Mouse (Mus musculus): ENCODE measurements around the gene Sntg2. TPM values are rescaled to one million over a fixed set of nuclear protein-coding genes. Genes with fewer than 3 reads are reported as not detected.

The Sntg2 gene
- polyA plus RNA-seq, 2 experiments: 0.03 to 0.06 TPM

DNA sequence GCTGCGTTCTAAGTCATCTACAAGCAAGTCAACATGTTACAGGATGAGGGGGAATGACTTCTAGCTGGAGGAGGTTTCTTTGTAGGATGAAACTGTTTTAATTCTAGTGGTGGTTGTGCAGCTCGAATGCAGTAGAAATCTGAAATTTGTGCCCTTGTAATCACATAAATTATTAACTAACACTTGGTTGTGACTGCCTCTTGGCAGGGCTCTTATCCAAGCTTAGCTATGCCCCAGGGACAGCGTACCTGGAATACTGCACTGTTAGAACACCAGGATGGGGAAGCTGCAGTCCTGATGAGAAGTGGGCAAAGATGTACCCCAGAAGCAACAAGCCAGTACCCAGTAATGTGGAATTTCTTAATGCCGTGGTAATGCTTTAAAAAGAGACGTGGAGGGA lies 36.9 kb downstream of the Sntg2 start:
- ATAC-seq (ENCODE audit: insufficient read depth) (no peak), DNase-seq (ENCODE audit: low read depth in 3 of 3, low spot score in 3 of 3) (no peak)
- Histone ChIP-seq H3K27me3 (ENCODE audit: control insufficient read depth, insufficient read depth, low read length) (no peaks in the 10 kb centered on the region), H3K9ac (replicated peaks) (no peak overlapping the region), H3K36me3 (replicated peaks; ENCODE audit: control insufficient read depth, insufficient read depth, low read depth) (no peaks in the 10 kb centered on the region), H3K4me3 (ENCODE audit: insufficient read depth in 1 of 2, low read depth in 2 of 2, low read length in 2 of 2) (no peak overlapping the region), H3K4me1 (replicated peaks; ENCODE audit: control insufficient read depth in 2 of 2, insufficient read depth in 2 of 2, low read length in 1 of 2) (no peaks in the 10 kb centered on the region), H3K4me2 (ENCODE audit: low read depth) (no peak overlapping the region), H3K27ac (no peak overlapping the region), H3K9me3 (ENCODE audit: control insufficient read depth, low read length) (no peaks in the 10 kb centered on the region)
- WGBS (ENCODE audit: insufficient replicate concordance): 47% methylated on average over 5 of the region's 5 CpGs
- TF ChIP-seq CTCF (IDR thresholded peaks at IDR 0.05; ENCODE audit: low read depth): no peak
- TF ChIP-seq EP300 (IDR thresholded peaks at IDR 0.05; ENCODE audit: low read depth): no peak

DNA sequence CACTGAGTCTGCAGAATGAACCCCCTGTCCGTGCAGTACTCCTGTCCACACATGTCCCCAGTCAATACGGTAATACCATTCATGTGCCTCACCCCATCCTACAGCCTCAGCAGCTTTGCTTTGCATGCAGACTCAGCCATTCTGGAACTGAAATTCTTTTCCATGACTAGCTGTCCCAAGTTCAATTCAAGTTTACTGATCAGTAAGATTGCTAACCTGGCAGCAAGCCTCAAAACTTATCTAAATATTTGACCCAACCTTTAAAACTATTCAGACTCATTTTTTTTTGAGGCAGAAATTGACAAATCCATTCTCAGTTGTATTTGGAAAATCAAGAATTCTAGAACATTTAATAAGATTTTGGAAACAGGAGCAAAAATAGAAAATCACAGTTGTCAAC lies 38.7 kb downstream of the Sntg2 start:
- H3K4me3 ChIP-seq (ENCODE audit: insufficient read depth in 1 of 2, low read depth in 2 of 2, low read length in 2 of 2): no peak overlapping the region
- no peak overlapping the region for H3K27ac ChIP-seq
- TF ChIP-seq CTCF (IDR thresholded peaks at IDR 0.05; ENCODE audit: low read depth) (no peak), EP300 (IDR thresholded peaks at IDR 0.05; ENCODE audit: low read depth) (no peak)
- WGBS (ENCODE audit: insufficient replicate concordance): 73% methylated on average over 2 of the region's 2 CpGs
- no peaks in the 10 kb centered on the region for H3K4me1 ChIP-seq (replicated peaks; ENCODE audit: control insufficient read depth in 2 of 2, insufficient read depth in 2 of 2, low read length in 1 of 2)
- H3K36me3 ChIP-seq (replicated peaks; ENCODE audit: control insufficient read depth, insufficient read depth, low read depth): no peaks in the 10 kb centered on the region
- H3K27me3 ChIP-seq (ENCODE audit: control insufficient read depth, insufficient read depth, low read length): no peaks in the 10 kb centered on the region
- DNase-seq (ENCODE audit: low read depth in 3 of 3, low spot score in 3 of 3) (no peak), ATAC-seq (ENCODE audit: insufficient read depth) (no peak)
- H3K9ac ChIP-seq (replicated peaks): no peak overlapping the region
- H3K4me2 ChIP-seq (ENCODE audit: low read depth): no peak overlapping the region
- H3K9me3 ChIP-seq (ENCODE audit: control insufficient read depth, low read length): no peaks in the 10 kb centered on the region

- no peak for TF ChIP-seq CTCF (IDR thresholded peaks at IDR 0.05; ENCODE audit: low read depth)
- no peak for TF ChIP-seq EP300 (IDR thresholded peaks at IDR 0.05; ENCODE audit: low read depth)
- H3K4me2 ChIP-seq (ENCODE audit: low read depth): no peak overlapping the region
- ATAC-seq (ENCODE audit: insufficient read depth) (no peak), DNase-seq (ENCODE audit: low read depth in 3 of 3, low spot score in 3 of 3) (no peak)
- H3K9ac ChIP-seq (replicated peaks): no peak overlapping the region
- WGBS (ENCODE audit: insufficient replicate concordance): 29% methylated on average over 2 of the region's 2 CpGs
- H3K27me3 ChIP-seq (ENCODE audit: control insufficient read depth, insufficient read depth, low read length): no peaks in the 10 kb centered on the region
- no peaks in the 10 kb centered on the region for H3K4me1 ChIP-seq (replicated peaks; ENCODE audit: control insufficient read depth in 2 of 2, insufficient read depth in 2 of 2, low read length in 1 of 2)
- no peak overlapping the region for H3K27ac ChIP-seq
- no peaks in the 10 kb centered on the region for H3K9me3 ChIP-seq (ENCODE audit: control insufficient read depth, low read length)
- H3K36me3 ChIP-seq (replicated peaks; ENCODE audit: control insufficient read depth, insufficient read depth, low read depth): no peaks in the 10 kb centered on the region
- no peak overlapping the region for H3K4me3 ChIP-seq (ENCODE audit: insufficient read depth in 1 of 2, low read depth in 2 of 2, low read length in 2 of 2)
Measured at GRCm38 (mm10) chr12:30317971-30318370, 55.2 kb downstream of the Sntg2 start.

- no peak for TF ChIP-seq CTCF (IDR thresholded peaks at IDR 0.05; ENCODE audit: low read depth)
- TF ChIP-seq EP300 (IDR thresholded peaks at IDR 0.05; ENCODE audit: low read depth): no peak
- H3K9me3 ChIP-seq (ENCODE audit: control insufficient read depth, low read length): no peaks in the 10 kb centered on the region
- ATAC-seq (ENCODE audit: insufficient read depth): no peak
- H3K36me3 ChIP-seq (replicated peaks; ENCODE audit: control insufficient read depth, insufficient read depth, low read depth): no peaks in the 10 kb centered on the region
- H3K4me3 ChIP-seq (ENCODE audit: insufficient read depth in 1 of 2, low read depth in 2 of 2, low read length in 2 of 2): no peak overlapping the region
- H3K27me3 ChIP-seq (ENCODE audit: control insufficient read depth, insufficient read depth, low read length): no peaks in the 10 kb centered on the region
- H3K4me1 ChIP-seq (replicated peaks; ENCODE audit: control insufficient read depth in 2 of 2, insufficient read depth in 2 of 2, low read length in 1 of 2): no peaks in the 10 kb centered on the region
- H3K9ac ChIP-seq (replicated peaks): no peak overlapping the region
- H3K4me2 ChIP-seq (ENCODE audit: low read depth): no peak overlapping the region
- no peak for DNase-seq (ENCODE audit: low read depth in 3 of 3, low spot score in 3 of 3)
- H3K27ac ChIP-seq: no peak overlapping the region
Measured at GRCm38 (mm10) chr12:30313021-30313420, 60.2 kb downstream of the Sntg2 start.

DNA sequence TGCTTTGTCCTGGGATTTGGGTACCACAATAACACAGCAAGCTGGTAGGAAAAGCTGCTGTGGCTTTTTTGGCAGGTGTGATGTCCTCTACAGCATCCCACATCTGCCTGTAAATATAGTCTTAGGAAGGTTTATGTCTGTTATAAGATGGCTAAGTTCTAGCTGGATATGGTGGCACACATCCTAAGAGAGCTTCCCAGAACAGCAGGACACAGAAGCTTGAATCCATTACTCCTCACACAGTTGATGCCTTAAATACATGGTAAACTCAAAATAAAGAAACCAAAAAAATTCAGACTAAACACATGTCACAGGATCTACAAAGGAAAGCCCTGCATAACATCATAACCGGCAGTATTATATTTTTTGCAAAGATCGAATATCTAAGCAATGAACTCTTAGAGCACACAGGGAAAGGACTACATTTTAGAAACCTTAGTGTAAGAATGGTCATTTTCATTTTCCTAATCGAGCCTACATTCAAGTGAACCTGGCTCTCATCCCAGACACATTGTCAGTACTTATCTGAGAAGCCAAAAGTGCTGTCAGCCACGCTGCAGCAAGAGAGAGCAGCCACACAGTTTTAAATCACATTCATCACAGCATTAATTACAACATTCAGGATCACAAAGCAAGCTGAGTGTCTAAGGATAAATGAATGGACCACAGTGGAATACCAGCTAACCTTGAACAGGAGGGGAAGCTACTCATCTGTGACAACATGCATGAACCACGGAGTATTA lies 64.8 kb downstream of the Sntg2 start:
- Histone ChIP-seq H3K27ac (no peak overlapping the region), H3K4me2 (ENCODE audit: low read depth) (no peak overlapping the region), H3K4me3 (ENCODE audit: insufficient read depth in 1 of 2, low read depth in 2 of 2, low read length in 2 of 2) (no peak overlapping the region), H3K36me3 (replicated peaks; ENCODE audit: control insufficient read depth, insufficient read depth, low read depth) (no peaks in the 10 kb centered on the region), H3K4me1 (replicated peaks; ENCODE audit: control insufficient read depth in 2 of 2, insufficient read depth in 2 of 2, low read length in 1 of 2) (no peaks in the 10 kb centered on the region), H3K27me3 (ENCODE audit: control insufficient read depth, insufficient read depth, low read length) (no peaks in the 10 kb centered on the region), H3K9ac (replicated peaks) (no peak overlapping the region), H3K9me3 (ENCODE audit: control insufficient read depth, low read length) (no peaks in the 10 kb centered on the region)
- TF ChIP-seq CTCF (IDR thresholded peaks at IDR 0.05; ENCODE audit: low read depth): no peak
- TF ChIP-seq EP300 (IDR thresholded peaks at IDR 0.05; ENCODE audit: low read depth): no peak
- ATAC-seq (ENCODE audit: insufficient read depth) (no peak), DNase-seq (ENCODE audit: low read depth in 3 of 3, low spot score in 3 of 3) (no peak)
- WGBS (ENCODE audit: insufficient replicate concordance): 48% methylated on average over 5 of the region's 5 CpGs

Data from liver, embryonic 14.5 days (tissue).